Mouse (Mus musculus): ENCODE data around the gene Zfp64. TPM values are rescaled to one million over a fixed set of nuclear protein-coding genes. Genes with fewer than 3 reads are reported as not detected.

The Zfp64 gene
- 29.8 and 31.7 TPM in 2 replicates for polyA plus RNA-seq (2015; fragmentation: Nextera tagmentation; extraction: Ambion mirVana)

GRCm38 (mm10) chr2:168954835-168955716 is at the start of gene Zfp64:
Gene Zfp64, minus strand, starts transcription at chr2:168955587.
- Histone ChIP-seq H3K4me3 (ENCODE audit: low read length) (peak within 1 kb of the TSS; percentile 92), H3K9me3 (ENCODE audit: control insufficient read depth, low read length) (no peaks in the 10 kb centered on the region), H3K4me2 (ENCODE audit: low read depth, low read length) (peak within 1 kb of the TSS; percentile 95), H3K36me3 (ENCODE audit: control insufficient read depth, insufficient read depth, low read length) (peaks cover 12% of the 10 kb centered on the region), H3K4me1 (replicated peaks; ENCODE audit: control insufficient read depth, insufficient read depth, low read length) (peaks cover 10% of the 10 kb centered on the region), H3K27me3 (ENCODE audit: control insufficient read depth, insufficient read depth, low read depth, low read length) (no peaks in the 10 kb centered on the region), H3K9ac (ENCODE audit: low read length) (peak within 1 kb of the TSS; percentile 96), H3K27ac (ENCODE audit: low read length) (peak within 1 kb of the TSS; percentile 93)
- WGBS: under 1% methylated on average over 52 of the region's 52 CpGs
- ATAC-seq (ENCODE audit: low read depth): peak; percentile 95

GRCm38 (mm10) chr2:168992642-168993420 is 37.4 kb upstream of the Zfp64 start:
- Histone ChIP-seq H3K9me3 (ENCODE audit: control insufficient read depth, low read length) (no peaks in the 10 kb centered on the region), H3K27me3 (ENCODE audit: control insufficient read depth, insufficient read depth, low read depth, low read length) (no peaks in the 10 kb centered on the region), H3K4me1 (replicated peaks; ENCODE audit: control insufficient read depth, insufficient read depth, low read length) (no peaks in the 10 kb centered on the region; the same call in 1 of the 2 replicates), H3K27ac (ENCODE audit: low read length) (no peak overlapping the region), H3K9ac (ENCODE audit: low read length) (no peak overlapping the region), H3K4me2 (ENCODE audit: low read depth, low read length) (no peak overlapping the region), H3K36me3 (ENCODE audit: control insufficient read depth, insufficient read depth, low read length) (no peaks in the 10 kb centered on the region), H3K4me3 (ENCODE audit: low read length) (no peak overlapping the region)
- WGBS: 77% methylated on average over 22 of the region's 22 CpGs
- ATAC-seq (ENCODE audit: low read depth): no peak

GRCm38 (mm10) chr2:168990957-168991356 is 35.6 kb upstream of the Zfp64 start:
- Histone ChIP-seq H3K4me1 (replicated peaks; ENCODE audit: control insufficient read depth, insufficient read depth, low read length) (no peaks in the 10 kb centered on the region; the same call in 1 of the 2 replicates), H3K9me3 (ENCODE audit: control insufficient read depth, low read length) (no peaks in the 10 kb centered on the region), H3K27me3 (ENCODE audit: control insufficient read depth, insufficient read depth, low read depth, low read length) (no peaks in the 10 kb centered on the region), H3K27ac (ENCODE audit: low read length) (no peak overlapping the region), H3K4me3 (ENCODE audit: low read length) (no peak overlapping the region), H3K9ac (ENCODE audit: low read length) (no peak overlapping the region), H3K4me2 (ENCODE audit: low read depth, low read length) (peak overlapping the region; percentile 25), H3K36me3 (ENCODE audit: control insufficient read depth, insufficient read depth, low read length) (no peaks in the 10 kb centered on the region)
- 67% methylated on average over 4 of the region's 4 CpGs for WGBS
- ATAC-seq (ENCODE audit: low read depth): no peak

- Histone ChIP-seq H3K27ac (ENCODE audit: low read length) (no peak overlapping the region), H3K4me3 (ENCODE audit: low read length) (no peak overlapping the region), H3K9me3 (ENCODE audit: control insufficient read depth, low read length) (0 out of 2 replicates have a peak, but pooled peaks cover 2% of the 10 kb centered on the region), H3K4me1 (replicated peaks; ENCODE audit: control insufficient read depth, insufficient read depth, low read length) (no peaks in the 10 kb centered on the region; the same call in 1 of the 2 replicates), H3K4me2 (ENCODE audit: low read depth, low read length) (peak overlapping the region; percentile 25), H3K36me3 (ENCODE audit: control insufficient read depth, insufficient read depth, low read length) (no peaks in the 10 kb centered on the region), H3K27me3 (ENCODE audit: control insufficient read depth, insufficient read depth, low read depth, low read length) (no peaks in the 10 kb centered on the region), H3K9ac (ENCODE audit: low read length) (no peak overlapping the region)
- 47% methylated on average over 13 of the region's 13 CpGs for WGBS
- ATAC-seq (ENCODE audit: low read depth): no peak
These were observed 34.8 kb upstream of the Zfp64 start for GRCm38 (mm10) chr2:168990061-168990753.

- Histone ChIP-seq H3K4me3 (ENCODE audit: low read length) (no peak overlapping the region), H3K36me3 (ENCODE audit: control insufficient read depth, insufficient read depth, low read length) (no peaks in the 10 kb centered on the region), H3K27ac (ENCODE audit: low read length) (no peak overlapping the region), H3K4me2 (ENCODE audit: low read depth, low read length) (no peak overlapping the region), H3K9ac (ENCODE audit: low read length) (no peak overlapping the region), H3K27me3 (ENCODE audit: control insufficient read depth, insufficient read depth, low read depth, low read length) (no peaks in the 10 kb centered on the region), H3K9me3 (ENCODE audit: control insufficient read depth, low read length) (0 out of 2 replicates have a peak, but pooled peaks cover 2% of the 10 kb centered on the region), H3K4me1 (replicated peaks; ENCODE audit: control insufficient read depth, insufficient read depth, low read length) (no peaks in the 10 kb centered on the region; the same call in 1 of the 2 replicates)
- WGBS: 93% methylated on average over 1 of the region's 1 CpGs
- ATAC-seq (ENCODE audit: low read depth): no peak
These were observed 32.7 kb upstream of the Zfp64 start for GRCm38 (mm10) chr2:168988056-168988455.

GRCm38 (mm10) chr2:168987421-168987820 is 32.0 kb upstream of the Zfp64 start:
- 0 out of 2 replicates have a peak, but pooled peaks cover 2% of the 10 kb centered on the region for H3K9me3 ChIP-seq (ENCODE audit: control insufficient read depth, low read length)
- no peak for ATAC-seq (ENCODE audit: low read depth)
- H3K27me3 ChIP-seq (ENCODE audit: control insufficient read depth, insufficient read depth, low read depth, low read length): no peaks in the 10 kb centered on the region
- no peak overlapping the region for H3K9ac ChIP-seq (ENCODE audit: low read length)
- H3K4me3 ChIP-seq (ENCODE audit: low read length): no peak overlapping the region
- H3K4me1 ChIP-seq (replicated peaks; ENCODE audit: control insufficient read depth, insufficient read depth, low read length): no peaks in the 10 kb centered on the region; the same call in 1 of the 2 replicates
- H3K36me3 ChIP-seq (ENCODE audit: control insufficient read depth, insufficient read depth, low read length): no peaks in the 10 kb centered on the region
- no peak overlapping the region for H3K4me2 ChIP-seq (ENCODE audit: low read depth, low read length)
- WGBS: 67% methylated on average over 13 of the region's 13 CpGs
- no peak overlapping the region for H3K27ac ChIP-seq (ENCODE audit: low read length)

GRCm38 (mm10) chr2:168981951-168982350 is 26.6 kb upstream of the Zfp64 start:
- H3K4me1 ChIP-seq (replicated peaks; ENCODE audit: control insufficient read depth, insufficient read depth, low read length): no peaks in the 10 kb centered on the region

GRCm38 (mm10) chr2:168981448-168981847 is 26.1 kb upstream of the Zfp64 start:
- no peak overlapping the region for H3K4me3 ChIP-seq (ENCODE audit: low read length)
- no peak overlapping the region for H3K4me2 ChIP-seq (ENCODE audit: low read depth, low read length)
- H3K9me3 ChIP-seq (ENCODE audit: control insufficient read depth, low read length): 0 out of 2 replicates have a peak, but pooled peaks cover 2% of the 10 kb centered on the region
- no peak overlapping the region for H3K9ac ChIP-seq (ENCODE audit: low read length)
- H3K36me3 ChIP-seq (ENCODE audit: control insufficient read depth, insufficient read depth, low read length): no peaks in the 10 kb centered on the region
- 70% methylated on average over 12 of the region's 12 CpGs for WGBS
- ATAC-seq (ENCODE audit: low read depth): no peak
- H3K27ac ChIP-seq (ENCODE audit: low read length): no peak overlapping the region
- no peaks in the 10 kb centered on the region for H3K27me3 ChIP-seq (ENCODE audit: control insufficient read depth, insufficient read depth, low read depth, low read length)
- H3K4me1 ChIP-seq (replicated peaks; ENCODE audit: control insufficient read depth, insufficient read depth, low read length): no peaks in the 10 kb centered on the region

More at GRCm38 (mm10) chr2:168981951-168982350, 26.6 kb upstream of the Zfp64 start:
- 93% methylated on average over 7 of the region's 7 CpGs for whole genome bisulfite sequencing
- ATAC-seq (ENCODE audit: low read depth): no peak
- H3K9ac ChIP-seq (ENCODE audit: low read length): no peak overlapping the region
- no peak overlapping the region for H3K4me3 ChIP-seq (ENCODE audit: low read length)
- no peaks in the 10 kb centered on the region for H3K36me3 ChIP-seq (ENCODE audit: control insufficient read depth, insufficient read depth, low read length)
- no peak overlapping the region for H3K27ac ChIP-seq (ENCODE audit: low read length)
- 0 out of 2 replicates have a peak, but pooled peaks cover 2% of the 10 kb centered on the region for H3K9me3 ChIP-seq (ENCODE audit: control insufficient read depth, low read length)
- no peak overlapping the region for H3K4me2 ChIP-seq (ENCODE audit: low read depth, low read length)
- H3K27me3 ChIP-seq (ENCODE audit: control insufficient read depth, insufficient read depth, low read depth, low read length): no peaks in the 10 kb centered on the region
